Mouse (Mus musculus) megakaryocyte-erythroid progenitor cell, adult 5 weeks (primary cell): Measurements from ENCODE around the gene Nmu. TPM values are rescaled to one million over a fixed set of nuclear protein-coding genes. Genes with fewer than 3 reads are reported as not detected.

ENCODE experiments used
- polyA plus RNA-seq: library from polyadenylated mRNA; stranded (reverse); fragments of >175 nt; gene quantifications from 2 replicates; pipeline ENCODE4 v1.2.3, GENCODE M21; 2012

The Nmu gene
- polyA plus RNA-seq = not detected in 2 replicates

DNA sequence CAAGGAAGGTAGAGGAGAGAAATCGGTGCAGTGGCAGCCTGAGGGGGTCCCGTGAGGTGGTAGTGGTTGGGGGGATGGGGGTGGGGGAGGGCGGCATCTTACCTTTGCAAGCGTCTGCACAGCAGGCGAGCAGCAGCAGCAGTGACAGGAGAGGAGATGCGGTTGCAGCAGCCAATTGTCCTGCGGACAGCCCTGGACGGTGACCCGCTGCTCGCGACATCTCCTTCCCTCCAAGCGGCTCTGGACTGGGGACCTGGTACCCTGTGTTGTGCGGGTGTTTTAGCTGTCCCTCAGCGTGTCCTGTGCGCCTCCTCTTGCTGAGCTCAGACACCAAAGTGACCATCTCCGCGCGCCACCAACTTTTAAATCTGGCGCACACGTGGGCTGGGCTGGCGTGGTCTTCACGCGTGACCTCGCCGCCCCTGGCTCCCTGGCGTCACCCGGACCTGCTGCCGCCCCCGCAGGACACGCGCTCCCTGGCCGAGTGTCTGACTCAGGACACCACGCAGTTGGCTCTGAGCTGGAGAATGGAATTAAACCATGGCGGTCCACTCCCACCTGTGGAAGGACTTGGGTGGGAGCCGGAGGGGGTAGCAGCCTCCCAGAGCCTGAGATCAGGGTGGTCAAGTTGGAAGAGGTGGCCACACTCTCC is at the start of gene Nmu:
Gene Nmu, minus strand, starts transcription at position 336 of the 652 bp plus-strand sequence.

DNA sequence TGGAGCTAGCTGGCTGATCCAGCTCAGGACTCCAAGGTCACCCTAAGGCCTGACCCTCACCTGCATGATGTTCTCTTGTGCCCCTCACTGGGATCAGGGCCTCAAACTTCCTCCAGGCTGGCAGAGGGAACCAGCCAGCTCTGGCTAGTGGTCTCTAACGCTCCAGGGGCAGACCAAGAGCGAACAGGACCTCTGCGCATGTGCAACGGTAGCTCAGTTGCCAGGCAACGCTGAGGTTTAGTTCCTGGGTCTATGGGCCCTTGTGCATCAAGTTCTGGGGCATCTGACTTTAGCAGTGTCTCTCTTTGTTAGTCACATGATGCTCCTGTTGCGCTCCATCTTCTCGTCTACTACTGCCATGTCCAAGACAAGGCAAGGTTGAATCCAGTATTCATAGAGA is 32.6 kb downstream of the Nmu start, which contains the start of gene Pdcl2:
Gene Pdcl2, minus strand, starts transcription at position 204 of the 400 bp plus-strand sequence.

DNA sequence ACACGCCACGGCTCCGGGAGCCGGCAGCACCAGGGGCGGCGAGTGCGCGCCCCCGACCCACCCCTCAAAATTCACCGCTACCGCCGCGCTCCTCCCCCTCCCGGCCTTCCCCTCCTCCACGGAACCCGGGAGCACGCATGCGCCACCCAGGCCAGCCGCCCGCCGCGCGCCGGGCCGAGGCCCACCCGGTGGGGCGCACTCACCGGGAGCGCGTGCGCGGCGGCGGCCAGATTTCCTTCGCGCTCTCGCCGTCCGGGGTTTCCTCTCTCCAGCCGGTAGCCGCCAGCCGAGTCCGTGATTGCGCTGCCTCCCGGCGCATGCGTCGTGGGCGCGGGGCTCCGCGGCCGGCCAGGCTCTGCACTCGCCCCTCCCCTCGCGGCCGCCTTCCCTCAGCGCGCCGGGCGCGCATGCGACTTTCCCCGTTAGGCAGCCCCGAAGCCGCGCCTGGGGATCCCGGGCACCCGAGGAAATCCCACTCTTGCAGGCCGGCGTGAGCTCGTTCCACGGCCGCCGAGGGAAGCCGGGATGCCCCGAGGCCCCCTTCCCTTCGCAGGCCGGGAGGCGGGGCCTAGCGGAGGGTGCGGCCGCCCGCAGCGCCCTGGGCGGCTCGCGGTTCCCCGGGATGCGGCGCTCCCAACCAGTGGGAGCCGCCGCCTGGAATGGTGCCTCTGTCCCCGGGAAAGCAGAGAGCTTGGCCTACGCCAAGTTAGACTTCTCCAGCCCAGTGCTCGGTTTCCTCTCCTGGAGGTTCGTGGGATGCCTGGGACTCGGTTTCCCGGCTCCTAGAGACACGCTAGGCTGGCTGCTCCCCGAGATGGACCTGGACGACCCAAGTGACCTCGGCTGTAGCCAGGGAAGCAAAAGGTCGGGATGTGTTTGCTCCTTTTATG is 58.9 kb downstream of the Nmu start, which contains the start of gene Clock:
Gene Clock, minus strand, starts transcription at position 341 of the 890 bp plus-strand sequence.

Other genes starting within 250 kb of the Nmu start
- gene Srd5a3, start 223.5 kb downstream of the Nmu start, polyA plus RNA-seq = 32.8 and 37.1 TPM in 2 replicates
- gene Tmem165, start 179.9 kb downstream of the Nmu start, polyA plus RNA-seq = 59.2 and 92.3 TPM in 2 replicates
- 0.61 and 1.1 TPM in 2 replicates for gene Clock, start 59.0 kb downstream of the Nmu start, polyA plus RNA-seq
- gene Pdcl2, start 32.6 kb downstream of the Nmu start, polyA plus RNA-seq = not detected in 2 replicates
- not detected in 2 replicates for gene Gm7271, start 120.3 kb upstream of the Nmu start, polyA plus RNA-seq
- 1.8 and 2.0 TPM in 2 replicates for gene Exoc1, start 165.5 kb upstream of the Nmu start, polyA plus RNA-seq
- 2.6 and 3.5 TPM in 2 replicates for gene Cep135, start 224.9 kb upstream of the Nmu start, polyA plus RNA-seq